Mouse (Mus musculus) heart, postnatal 0 days (tissue): ENCODE measurements around the gene Eral1. TPM values are rescaled to one million over a fixed set of nuclear protein-coding genes. Genes with fewer than 3 reads are reported as not detected.

Experiments
- ATAC-seq: fragments of 200-750 bp; cut with Nextera tagmentation; 2 replicates; pipeline ENCODE4 v1.8.0; 2017; ENCODE audit warnings: low read depth, moderate number of reproducible peaks, moderate library complexity; ENCODE audit not compliant: insufficient read depth
- DNase-seq: peaks from one replicate; pipeline ENCODE4 v3.0.0-alpha.2; 2016; ENCODE audit warnings: low spot score
- H3K27ac ChIP-seq: fragments of 300-500 bp; sonication (generic); 2 replicates; pipeline ENCODE4 v1.5.1; 2014; ENCODE audit warnings: low read depth, mild to moderate bottlenecking
- H3K27me3 ChIP-seq: fragments of 300-500 bp; sonication (generic); 2 replicates; pipeline ENCODE4 v1.6.1; 2014; ENCODE audit warnings: low read length, mixed read lengths; ENCODE audit not compliant: control insufficient read depth, insufficient read depth
- H3K36me3 ChIP-seq: fragments of 300-500 bp; sonication (generic); replicated peaks from 2 replicates; pipeline ENCODE4 v1.6.1; 2014; ENCODE audit warnings: low read length, mixed read lengths; ENCODE audit not compliant: control insufficient read depth, insufficient read depth
- H3K4me1 ChIP-seq: fragments of 300-500 bp; sonication (generic); 2 replicates; pipeline ENCODE4 v1.6.1; 2014; ENCODE audit warnings: antibody characterized with exemption; ENCODE audit not compliant: control insufficient read depth, insufficient read depth
- H3K4me2 ChIP-seq: fragments of 300-500 bp; sonication (generic); 2 replicates; pipeline ENCODE4 v1.6.1; 2014; ENCODE audit warnings: low read depth, mild to moderate bottlenecking, low read length, moderate library complexity
- H3K4me3 ChIP-seq: fragments of 300-500 bp; sonication (generic); 2 replicates; pipeline ENCODE4 v1.5.1; 2014; ENCODE audit warnings: low read depth, low read length
- H3K9ac ChIP-seq: fragments of 300-500 bp; sonication (generic); replicated peaks from 2 replicates; pipeline ENCODE4 v1.6.1; 2014; ENCODE audit warnings: low read depth, low read length, mixed read lengths
- H3K9me3 ChIP-seq: fragments of 300-500 bp; sonication (generic); replicated peaks from 2 replicates; pipeline ENCODE4 v1.6.1; 2016; ENCODE audit warnings: low read length; ENCODE audit not compliant: control insufficient read depth
- CTCF ChIP-seq: IDR thresholded peaks from 2 replicates; pipeline ENCODE4 v1.5.1; 2016; ENCODE audit warnings: antibody characterized with exemption, control low read depth, low read depth
- EP300 ChIP-seq: IDR thresholded peaks from 2 replicates; pipeline ENCODE4 v1.6.1; 2016; ENCODE audit warnings: antibody characterized with exemption, low read depth
- WGBS: fragments of 180-500 bp; shearing (Covaris S2); extraction: QIAGEN DNeasy Blood & Tissue Kit; methylation state at CpG from one replicate; pipeline ENCODE4 v1.1.7; 2014; 5-methylcytosine and 5-hydroxymethylcytosine counted together
- polyA plus RNA-seq: library from polyadenylated mRNA; unstranded; fragments of >200 nt; fragmentation: Nextera tagmentation; extraction: Ambion mirVana; gene quantifications from 2 replicates; pipeline ENCODE4 v1.2.1, GENCODE M21; 2015
- total RNA-seq: library from RNA; depleted of rRNA; stranded (reverse); fragments of >200 nt; gene quantifications from 2 replicates; pipeline ENCODE4 v1.2.3, GENCODE M21; 2014; ENCODE audit warnings: low replicate concordance

Gene Eral1
- total and polyA plus RNA-seq, 2 experiments from 2014 or later = 19.7 to 33.5 TPM

- ATAC-seq = no peak
- WGBS = 62% methylated on average over 4 of the region's 4 CpGs
These were observed 42.6 kb upstream of the Eral1 start for GRCm38 (mm10) chr11:78122815-78123214.

GRCm38 (mm10) chr11:78121176-78121575 is 41.0 kb upstream of the Eral1 start:
- WGBS = 54% methylated on average over 5 of the region's 5 CpGs
- TF ChIP-seq EP300 (no peak), CTCF (no peak)
- Histone ChIP-seq H3K9ac (no peak overlapping the region), H3K9me3 (no peaks in the 10 kb centered on the region), H3K27me3 (no peaks in the 10 kb centered on the region), H3K4me2 (no peak overlapping the region), H3K27ac (no peak overlapping the region), H3K4me1 (peaks cover 25% of the 10 kb centered on the region), H3K36me3 (no peaks in the 10 kb centered on the region), H3K4me3 (no peak overlapping the region)
- ATAC-seq (no peak), DNase-seq (no peak)

More at GRCm38 (mm10) chr11:78122815-78123214, 42.6 kb upstream of the Eral1 start:
- Histone ChIP-seq H3K36me3 (no peaks in the 10 kb centered on the region), H3K4me1 (peaks cover 21% of the 10 kb centered on the region), H3K4me2 (no peak overlapping the region), H3K9me3 (no peaks in the 10 kb centered on the region), H3K4me3 (no peak overlapping the region), H3K9ac (no peak overlapping the region), H3K27ac (0 out of 2 replicates have a peak overlapping the region, but pooled peaks have one; percentile 46), H3K27me3 (no peaks in the 10 kb centered on the region)
- peak; percentile 36 for DNase-seq
- TF ChIP-seq EP300 = no peak
- TF ChIP-seq CTCF = no peak

GRCm38 (mm10) chr11:78119898-78120297 is 39.7 kb upstream of the Eral1 start:
- Histone ChIP-seq H3K27me3 (no peaks in the 10 kb centered on the region), H3K9ac (no peak overlapping the region), H3K4me1 (peaks cover 26% of the 10 kb centered on the region), H3K27ac (peak overlapping the region; percentile 30; the same call in 1 of the 2 replicates), H3K9me3 (no peaks in the 10 kb centered on the region), H3K4me2 (no peak overlapping the region), H3K36me3 (no peaks in the 10 kb centered on the region), H3K4me3 (no peak overlapping the region)
- TF ChIP-seq EP300 = no peak
- TF ChIP-seq CTCF = no peak
- DNase-seq (no peak), ATAC-seq (no peak)
- 47% methylated on average over 8 of the region's 8 CpGs for WGBS

GRCm38 (mm10) chr11:78118467-78118866 is 38.3 kb upstream of the Eral1 start:
- H3K27me3 ChIP-seq = no peaks in the 10 kb centered on the region
- peaks cover 35% of the 10 kb centered on the region for H3K4me1 ChIP-seq
- no peaks in the 10 kb centered on the region for H3K9me3 ChIP-seq
- TF ChIP-seq CTCF (no peak), EP300 (no peak)
- no peak overlapping the region for H3K4me3 ChIP-seq
- no peak overlapping the region for H3K9ac ChIP-seq
- no peaks in the 10 kb centered on the region for H3K36me3 ChIP-seq
- DNase-seq (no peak), ATAC-seq (no peak)
- no peak overlapping the region for H3K4me2 ChIP-seq
- H3K27ac ChIP-seq = no peak overlapping the region

- peak overlapping the region; percentile 65 for H3K4me3 ChIP-seq
These were observed 35.9 kb upstream of the Eral1 start for GRCm38 (mm10) chr11:78116146-78116410.

GRCm38 (mm10) chr11:78115367-78116145 is 35.4 kb upstream of the Eral1 start:
- H3K4me3 ChIP-seq = peak overlapping the region; percentile 65
- peak overlapping the region; percentile 48 for H3K9ac ChIP-seq
- H3K9me3 ChIP-seq = no peaks in the 10 kb centered on the region
- no peaks in the 10 kb centered on the region for H3K27me3 ChIP-seq
- peak; percentile 100 for ATAC-seq
- peaks cover 29% of the 10 kb centered on the region for H3K4me1 ChIP-seq
- no peak for TF ChIP-seq CTCF
- TF ChIP-seq EP300 = no peak
- WGBS = 2% methylated on average over 35 of the region's 37 CpGs
- peak overlapping the region; percentile 66 for H3K27ac ChIP-seq
- peak overlapping the region; percentile 71 for H3K4me2 ChIP-seq
- no peaks in the 10 kb centered on the region for H3K36me3 ChIP-seq
- DNase-seq = peak; percentile 96

More at GRCm38 (mm10) chr11:78116146-78116410, 35.9 kb upstream of the Eral1 start:
- peaks cover 30% of the 10 kb centered on the region for H3K4me1 ChIP-seq
- WGBS = 23% methylated on average over 5 of the region's 5 CpGs
- peak overlapping the region; percentile 48; the same call in 1 of the 2 replicates for H3K9ac ChIP-seq
- no peak for ATAC-seq
- H3K36me3 ChIP-seq = no peaks in the 10 kb centered on the region
- peak overlapping the region; percentile 71 for H3K4me2 ChIP-seq
- no peaks in the 10 kb centered on the region for H3K27me3 ChIP-seq
- TF ChIP-seq EP300 = no peak
- no peak for TF ChIP-seq CTCF
- no peak for DNase-seq
- H3K9me3 ChIP-seq = no peaks in the 10 kb centered on the region
- 0 out of 2 replicates have a peak overlapping the region, but pooled peaks have one; percentile 48 for H3K27ac ChIP-seq
